Mouse (Mus musculus) embryo, embryonic 10.5 days (tissue): ENCODE measurements at regions not wholly inside any gene's neighbourhood (a gene's known extent, or its start where the extent isn't known, plus 50 kb on each side); places are given as distances from the start of the nearest gene placed in this dataset.

Experiments
- DNase-seq: peaks from one replicate; pipeline ENCODE4 v3.0.0-alpha.2; 2015; ENCODE audit warnings: low spot score

DNA sequence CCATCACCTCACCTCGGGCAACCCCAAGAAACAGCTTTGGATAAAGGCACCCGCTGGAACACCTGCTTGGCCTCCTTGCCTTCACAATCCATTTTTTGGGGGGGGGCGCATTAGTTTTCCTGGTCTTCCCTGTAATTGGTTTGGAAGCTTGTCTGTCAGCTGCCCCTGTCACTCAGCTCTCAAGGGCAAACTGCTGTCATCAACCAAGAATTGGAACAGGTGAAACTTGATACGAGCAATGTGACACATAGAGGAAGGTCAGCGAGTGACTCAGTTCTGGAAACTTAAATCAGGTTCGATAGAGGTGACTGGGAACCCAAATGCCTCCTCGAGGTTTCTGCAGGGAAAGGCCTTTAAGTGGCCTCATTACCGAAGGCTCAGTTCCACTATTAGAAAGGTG lies 73.2 kb upstream of the Slc38a2 start:
- DNase-seq: no peak

DNA sequence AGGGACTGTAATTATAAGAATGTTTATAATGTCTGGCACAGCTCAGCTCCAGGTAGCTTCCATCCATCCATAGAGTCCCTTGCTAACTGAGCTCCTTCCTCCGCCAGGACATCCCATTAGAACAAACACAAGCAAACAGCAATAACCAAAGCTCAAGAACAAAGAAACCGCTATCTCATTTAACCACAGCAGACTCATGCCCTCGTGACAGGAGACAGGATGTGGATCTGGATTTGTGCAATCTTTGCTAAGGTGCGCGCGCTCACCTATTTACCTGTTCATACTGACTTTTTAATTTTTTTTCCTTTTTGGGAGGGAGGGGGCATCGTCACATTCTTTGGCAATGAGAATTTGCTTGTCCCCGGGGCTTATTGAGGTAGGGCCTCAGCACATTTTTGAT lies 71.3 kb upstream of the Slc38a2 start:
- DNase-seq: no peak

- no peak for DNase-seq
These were observed 70.8 kb upstream of the Slc38a2 start for GRCm38 (mm10) chr15:96770299-96770698.

DNA sequence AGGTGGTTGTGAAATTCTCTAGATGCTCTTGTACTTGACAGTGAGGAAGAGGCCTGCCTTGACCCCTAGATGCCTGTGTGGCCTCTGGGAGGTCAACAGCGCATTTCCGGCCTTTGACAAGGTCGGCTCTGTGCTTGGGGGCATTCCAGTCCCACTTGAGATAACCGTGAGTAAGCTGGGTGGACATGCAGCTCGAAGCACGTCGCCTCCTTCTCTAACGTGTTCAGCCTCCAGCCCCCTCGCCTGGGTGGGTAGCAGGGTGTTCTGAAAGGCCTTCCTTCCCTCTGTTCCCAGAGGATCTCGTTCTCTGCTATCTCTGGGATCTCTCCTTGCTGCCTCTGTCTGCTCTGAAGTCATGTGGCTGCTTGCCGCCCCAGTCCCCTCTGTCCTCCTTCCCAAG lies 70.2 kb upstream of the Slc38a2 start:
- no peak for DNase-seq

DNA sequence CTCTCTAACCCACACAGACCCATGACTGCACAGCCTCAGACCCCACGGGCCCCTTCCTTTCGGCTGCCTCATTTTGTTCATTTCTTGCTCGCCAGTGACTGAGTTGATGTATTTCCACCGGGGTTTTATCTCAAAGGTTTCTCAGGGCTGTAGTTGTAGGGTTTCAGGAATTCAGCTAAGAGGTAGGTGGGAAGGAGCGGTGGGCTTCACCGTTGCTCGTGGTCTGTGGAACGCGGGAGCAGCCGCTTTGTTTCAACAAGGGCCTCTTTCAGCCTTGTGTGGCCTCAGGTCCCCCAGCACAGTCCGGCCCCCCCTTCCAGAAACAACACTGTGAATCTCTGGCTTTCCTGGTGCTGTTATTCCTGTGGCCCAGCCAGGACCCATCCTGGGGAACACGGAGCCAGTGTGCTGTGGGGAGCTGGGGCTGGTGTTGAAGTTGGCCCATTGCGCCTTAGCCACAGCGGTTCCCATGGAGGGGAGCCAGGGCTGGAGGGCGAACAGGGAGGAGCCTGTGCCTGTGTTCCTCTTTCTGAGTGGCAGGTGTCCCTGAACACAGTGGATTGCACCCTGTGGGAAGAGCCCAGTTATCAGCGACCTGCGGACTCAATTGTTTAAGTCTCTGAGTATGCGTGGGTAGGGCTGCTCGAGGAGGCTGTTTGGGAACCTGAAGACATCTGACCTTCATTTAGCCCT lies 68.9 kb upstream of the Slc38a2 start:
- no peak for DNase-seq

GRCm38 (mm10) chr15:96767188-96767587 lies 67.7 kb upstream of the Slc38a2 start:
- DNase-seq: no peak

- DNase-seq: no peak
These were observed 66.7 kb upstream of the Slc38a2 start for GRCm38 (mm10) chr15:96766238-96766637.

- DNase-seq: no peak
These were observed 64.1 kb upstream of the Slc38a2 start for GRCm38 (mm10) chr15:96763611-96764010.

DNA sequence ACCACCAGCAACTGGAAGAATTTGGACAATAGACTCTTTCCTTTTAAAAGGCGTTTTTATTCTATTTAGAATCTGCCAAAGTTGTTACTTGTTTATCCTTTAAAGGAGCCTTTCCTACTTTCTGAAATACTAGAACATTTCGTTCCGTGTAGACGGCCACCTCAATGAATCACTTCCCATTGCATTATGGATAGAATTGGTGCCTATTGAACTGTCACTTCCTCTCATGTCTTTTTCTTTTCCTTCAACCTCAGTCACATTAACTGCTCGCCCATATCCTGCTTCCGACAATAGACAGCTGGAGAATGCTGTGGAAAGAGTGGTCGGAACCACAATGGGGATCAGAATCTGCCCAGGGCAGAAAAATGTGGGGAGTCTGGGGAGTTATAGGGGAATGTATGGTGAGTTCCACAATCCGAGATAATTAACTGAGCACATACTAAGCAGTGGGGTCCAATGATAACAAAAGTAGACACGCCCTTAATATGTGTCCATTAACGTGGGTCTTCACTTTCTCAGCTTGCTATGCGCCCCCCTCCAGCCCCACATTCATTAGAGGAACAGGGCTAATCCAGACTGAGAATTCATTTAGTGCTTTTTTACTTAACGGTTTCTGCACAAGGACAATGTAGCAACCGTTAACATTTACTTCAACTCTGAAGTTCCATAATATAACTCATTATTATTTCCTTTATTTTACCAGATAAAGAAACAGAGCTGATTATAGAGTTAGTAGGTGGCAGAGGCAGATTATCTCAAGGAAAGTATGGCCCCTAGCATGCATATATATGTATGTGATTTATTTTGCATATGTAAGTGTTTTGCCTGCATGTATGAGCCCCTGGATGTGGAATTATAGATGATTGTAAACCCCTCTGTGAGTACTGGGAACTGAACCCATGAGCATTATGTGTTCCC lies 59.8 kb upstream of the Slc38a2 start:
- no peak for DNase-seq

- DNase-seq: no peak
These were observed 58.1 kb upstream of the Slc38a2 start for GRCm38 (mm10) chr15:96757446-96758198.

GRCm38 (mm10) chr15:96756456-96756855 lies 56.9 kb upstream of the Slc38a2 start:
- no peak for DNase-seq

- DNase-seq: no peak
These were observed 56.4 kb upstream of the Slc38a2 start for GRCm38 (mm10) chr15:96755951-96756350.

- no peak for DNase-seq
These were observed 55.9 kb upstream of the Slc38a2 start for GRCm38 (mm10) chr15:96755322-96755942.

DNA sequence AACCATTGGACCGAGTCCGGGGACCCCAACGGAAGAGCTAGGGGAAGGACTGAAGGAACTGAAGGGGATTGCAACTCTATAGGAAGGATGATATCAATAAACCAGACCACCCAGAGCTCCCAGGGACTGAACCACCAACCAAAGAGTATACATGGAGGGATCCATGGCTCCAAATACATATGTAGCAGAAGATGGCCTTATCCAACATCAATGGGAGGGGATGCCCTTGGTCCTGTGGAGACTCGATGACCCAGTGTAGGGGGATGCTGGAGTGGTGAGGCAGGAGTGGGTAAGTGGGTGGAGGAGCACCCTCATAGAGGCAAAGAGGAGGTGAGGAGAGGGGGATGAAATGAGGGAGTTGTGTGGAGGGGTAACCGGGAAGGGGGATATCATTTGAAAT lies 54.5 kb upstream of the Slc38a2 start:
- DNase-seq: no peak

DNA sequence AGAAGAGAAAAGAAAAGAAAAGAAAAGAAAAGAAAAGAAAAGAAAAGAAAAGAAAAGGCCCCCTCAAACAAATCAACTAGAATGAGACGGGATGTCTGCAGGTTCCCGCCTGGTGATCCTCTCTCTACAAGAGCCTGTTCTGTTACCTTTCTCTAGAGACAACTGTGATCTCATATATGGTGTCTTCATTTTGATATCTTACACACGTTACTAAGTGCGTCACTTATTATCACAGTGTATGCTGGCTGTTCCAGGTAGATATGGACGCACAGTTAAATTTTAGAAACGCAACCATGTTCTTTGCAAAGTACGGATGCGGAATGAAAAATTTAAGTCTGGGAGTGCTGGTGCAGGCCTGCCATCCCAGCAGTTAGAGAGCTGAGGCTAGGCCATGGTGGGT lies 53.2 kb upstream of the Slc38a2 start:
- no peak for DNase-seq

DNA sequence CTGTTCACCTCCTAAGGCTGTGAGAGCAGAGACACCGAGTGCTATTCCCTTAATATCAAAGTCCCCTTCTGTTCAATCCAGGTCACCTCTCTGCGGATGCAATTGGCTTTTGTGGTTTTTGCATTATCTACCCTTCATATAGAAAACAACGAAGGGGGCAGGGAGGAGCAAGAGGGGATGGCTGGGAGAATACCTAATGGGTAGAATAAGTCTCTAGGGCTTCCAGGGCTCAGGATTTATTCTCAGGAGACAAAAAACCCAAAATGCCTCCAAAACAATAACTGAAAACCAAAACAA lies 52.5 kb upstream of the Slc38a2 start:
- DNase-seq: no peak

DNA sequence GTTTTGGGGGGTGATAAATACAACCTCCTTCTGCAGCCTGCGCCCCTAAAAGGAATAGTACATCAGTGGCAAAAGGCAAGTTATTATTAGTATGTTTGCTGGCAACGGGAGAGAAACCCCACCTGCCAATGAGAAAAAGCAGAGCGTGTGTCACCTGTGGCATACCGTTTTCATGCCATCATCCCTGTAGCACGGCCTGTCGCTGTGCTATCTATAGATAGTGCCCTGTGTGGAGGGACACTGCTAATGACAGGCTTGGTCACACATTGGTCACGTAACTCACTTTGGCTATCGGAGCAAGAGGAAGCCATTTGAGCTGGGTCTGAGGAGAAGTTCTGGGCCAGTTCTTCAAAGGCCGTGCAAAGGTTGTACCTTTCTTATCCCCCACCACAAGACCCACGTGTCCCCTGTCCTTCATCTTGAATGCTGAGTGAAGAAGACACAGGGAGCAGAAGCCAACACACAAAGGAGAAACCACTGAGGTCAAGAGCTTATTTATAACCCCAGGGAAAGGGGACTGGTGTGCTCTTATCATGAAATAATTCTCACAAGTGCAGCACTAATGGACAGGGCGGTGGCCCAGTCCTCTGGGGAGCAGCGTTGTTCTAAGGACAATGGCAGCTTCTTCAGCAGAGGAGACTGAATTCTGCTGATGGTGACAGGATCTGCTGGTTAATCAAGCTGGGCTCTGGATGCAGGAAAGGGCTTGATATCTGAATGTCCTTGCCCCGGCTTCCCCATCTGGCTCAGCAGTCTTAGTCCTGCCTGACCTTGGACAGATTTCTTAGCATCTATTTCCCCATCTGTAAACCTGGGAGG lies 51.9 kb upstream of the Slc38a2 start:
- no peak for DNase-seq

DNA sequence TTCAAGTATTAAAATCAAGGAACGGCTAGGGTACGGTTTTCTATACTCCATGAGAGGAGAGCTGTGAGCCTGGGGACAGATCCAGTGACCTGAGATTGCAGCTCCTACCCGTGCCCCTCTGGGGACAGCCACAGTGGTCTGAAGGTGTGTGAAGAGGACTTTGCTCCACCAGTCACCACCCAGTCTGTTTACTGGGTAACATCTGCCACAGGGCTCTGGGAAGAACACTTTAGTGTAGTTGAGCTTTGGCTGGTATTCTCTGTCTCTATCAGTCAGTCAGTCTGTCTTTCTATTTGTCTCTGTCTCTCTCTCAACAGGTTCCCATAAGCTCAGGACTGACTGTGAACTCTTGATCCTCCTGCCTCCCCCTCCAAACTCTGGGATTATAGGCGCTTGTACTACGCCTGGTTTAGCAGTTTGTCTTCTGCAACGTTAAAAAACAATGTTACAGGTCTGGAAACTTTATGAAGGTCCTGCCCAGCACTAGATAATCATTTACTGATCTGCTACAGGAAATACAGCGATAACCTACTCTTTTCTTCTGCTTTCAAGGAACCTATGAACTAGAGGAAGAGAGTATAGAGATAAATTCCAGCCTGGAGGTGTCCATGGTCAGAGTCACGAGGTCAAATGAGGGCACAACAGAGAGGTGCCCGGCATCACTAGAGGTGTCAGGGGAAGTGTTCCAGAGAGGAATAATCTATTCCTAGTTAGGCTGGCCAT lies 50.2 kb upstream of the Slc38a2 start:
- no peak for DNase-seq
